Mouse (Mus musculus) ES-Bruce4 (cell line): Measurements from ENCODE around the gene Gm11172.

Experiments used
- CTCF ChIP-seq: IDR thresholded peaks from one replicate; pipeline ENCODE4 v1.8.1; 2011; ENCODE audit warnings: low read depth, low read length
- EP300 ChIP-seq: IDR thresholded peaks from 2 replicates; pipeline ENCODE4 v1.6.1; 2011; ENCODE audit warnings: low read depth, low read length; ENCODE audit not compliant: insufficient read depth
- POLR2A ChIP-seq: IDR thresholded peaks from one replicate; pipeline ENCODE4 v1.8.1; 2011; ENCODE audit warnings: low read length; ENCODE audit not compliant: insufficient read depth

- TF ChIP-seq EP300, result no peak
- no peak for TF ChIP-seq CTCF
- no peak for TF ChIP-seq POLR2A
Observed at GRCm38 (mm10) chr16:10781862-10782371, 30.8 kb upstream of the Gm11172 start.
